Mouse (Mus musculus) G1E (cell line): Measurements from ENCODE around the gene Tns1.

Experiments used
- CTCF ChIP-seq: IDR thresholded peaks from 2 replicates; pipeline ENCODE4 v1.5.1; 2012; ENCODE audit warnings: low read depth, low read length, inconsistent platforms, mixed read lengths
- GATA1 ChIP-seq: IDR thresholded peaks from 2 replicates; pipeline ENCODE4 v1.6.1; 2012; ENCODE audit warnings: borderline replicate concordance, low read length, inconsistent platforms, mixed read lengths
- GATA2 ChIP-seq: IDR thresholded peaks from 2 replicates; pipeline ENCODE4 v1.6.1; 2012; ENCODE audit warnings: low read depth, low read length, inconsistent platforms, borderline replicate concordance
- POLR2AphosphoS5 ChIP-seq: IDR thresholded peaks from 2 replicates; pipeline ENCODE4 v1.6.1; 2012; ENCODE audit warnings: low read depth, low read length, inconsistent platforms; ENCODE audit not compliant: insufficient replicate concordance
- TAL1 ChIP-seq: conservative IDR thresholded peaks from 2 replicates; pipeline ENCODE4 v1.6.1; 2012; ENCODE audit warnings: low read depth, low read length, inconsistent platforms, mixed read lengths

DNA sequence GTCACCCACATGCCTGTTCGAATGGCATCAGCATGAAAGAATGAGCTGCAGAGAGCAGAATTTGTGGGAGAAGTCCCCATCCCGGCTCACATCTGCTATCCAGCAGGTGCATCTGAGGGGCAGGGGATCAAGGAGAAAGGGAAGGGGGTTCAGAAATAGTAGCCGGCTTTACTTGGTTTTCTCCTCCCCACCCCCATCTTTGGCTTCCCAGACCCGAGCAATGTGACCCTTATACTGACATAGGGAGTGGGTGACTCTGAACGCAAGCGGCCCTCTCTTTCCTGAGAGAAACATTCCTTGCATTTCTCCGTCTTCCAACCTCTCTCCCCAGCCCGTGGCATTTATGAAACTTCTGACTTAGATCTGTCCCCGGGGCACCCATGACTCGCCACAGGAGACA lies 185.7 kb downstream of the Tns1 start:
- no peak for TF ChIP-seq CTCF
- no peak for TF ChIP-seq GATA1
- TF ChIP-seq POLR2AphosphoS5, result no peak
- TF ChIP-seq TAL1, result no peak
- TF ChIP-seq GATA2, result no peak
